Mouse (Mus musculus) liver, adult 2 months (tissue): ENCODE results near the gene Pias1. TPM values are rescaled to one million over a fixed set of nuclear protein-coding genes. Genes with fewer than 3 reads are reported as not detected.

Experiments used
- DNase-seq: peaks from one replicate; pipeline ENCODE4 v3.0.0-alpha.2; 2011; ENCODE audit warnings: low read depth, low spot score; ENCODE audit errors: extremely low read depth
- H3K27ac ChIP-seq: fragments of 200-500 bp; replicated peaks from 2 replicates; pipeline ENCODE4 v1.5.1; 2012; ENCODE audit warnings: low read depth, mild to moderate bottlenecking, control low read depth, inconsistent platforms, low read length; ENCODE audit not compliant: insufficient read depth
- H3K27me3 ChIP-seq: fragments of 200-500 bp; 2 replicates; pipeline ENCODE4 v1.6.1; 2012; ENCODE audit warnings: mild to moderate bottlenecking, moderate library complexity, low read length, inconsistent platforms; ENCODE audit not compliant: control insufficient read depth, insufficient read depth
- H3K36me3 ChIP-seq: fragments of 200-500 bp; 2 replicates; pipeline ENCODE4 v1.6.1; 2012; ENCODE audit warnings: low read length, inconsistent platforms; ENCODE audit not compliant: control insufficient read depth, insufficient read depth
- H3K4me1 ChIP-seq: fragments of 200-500 bp; 2 replicates; pipeline ENCODE4 v1.6.1; 2011; ENCODE audit warnings: low read length; ENCODE audit not compliant: control insufficient read depth, insufficient read depth
- H3K4me3 ChIP-seq: fragments of 200-500 bp; 2 replicates; pipeline ENCODE4 v1.5.1; 2011; ENCODE audit warnings: low read depth, mild to moderate bottlenecking, control low read depth, low read length, moderate library complexity; ENCODE audit not compliant: insufficient read depth
- H3K79me2 ChIP-seq: fragments of 200-500 bp; 2 replicates; pipeline ENCODE4 v1.6.1; 2012; ENCODE audit warnings: inconsistent platforms, mild to moderate bottlenecking, low read length, moderate library complexity; ENCODE audit not compliant: control insufficient read depth, insufficient read depth
- H3K9ac ChIP-seq: fragments of 200-500 bp; 2 replicates; pipeline ENCODE4 v1.6.1; 2012; ENCODE audit warnings: low read depth, mild to moderate bottlenecking, control low read depth, inconsistent platforms, low read length
- CTCF ChIP-seq: fragments of 200-500 bp; IDR thresholded peaks from 2 replicates; pipeline ENCODE4 v1.5.1; 2011; ENCODE audit warnings: low read depth, low read length, control low read depth
- POLR2A ChIP-seq: fragments of 200-500 bp; IDR thresholded peaks from 2 replicates; pipeline ENCODE4 v1.6.1; 2011; ENCODE audit warnings: low read length, control low read depth; ENCODE audit not compliant: insufficient read depth; ENCODE audit errors: extremely low read depth
- WGBS: fragments of 180-500 bp; shearing (Covaris S2); methylation state at CpG from one replicate; pipeline ENCODE4 v1.1.7; 2018; 5-methylcytosine and 5-hydroxymethylcytosine counted together
- polyA plus RNA-seq: library from polyadenylated mRNA; depleted of rRNA; stranded (reverse); fragments of >200 nt; gene quantifications from 2 replicates; pipeline ENCODE4 v1.2.3, GENCODE M21; 2012
- total RNA-seq: library from RNA; depleted of rRNA; stranded (reverse); fragments of >200 nt; gene quantifications from 2 replicates; pipeline ENCODE4 v1.2.3, GENCODE M21; 2014

The Pias1 gene
- total and polyA plus RNA-seq, 2 experiments, result 7.9 to 12.3 TPM

GRCm38 (mm10) chr9:62980162-62980776 lies 7.5 kb downstream of the Pias1 start:
- no peak for DNase-seq
- Histone ChIP-seq H3K9ac (peak overlapping the region; percentile 95), H3K36me3 (no peaks in the 10 kb centered on the region), H3K27ac (peak overlapping the region; percentile 85), H3K27me3 (no peaks in the 10 kb centered on the region), H3K4me1 (peaks cover 11% of the 10 kb centered on the region), H3K79me2 (peaks cover 23% of the 10 kb centered on the region), H3K4me3 (peak overlapping the region; percentile 92)
- WGBS, result under 1% methylated on average over 20 of the region's 63 CpGs
- TF ChIP-seq POLR2A (no peak), CTCF (no peak)

GRCm38 (mm10) chr9:62979461-62980161 lies 8.1 kb downstream of the Pias1 start:
- peaks cover 11% of the 10 kb centered on the region for H3K4me1 ChIP-seq
- no peak for DNase-seq
- no peak for TF ChIP-seq POLR2A
- no peak for TF ChIP-seq CTCF
- H3K27ac ChIP-seq, result no peak overlapping the region
- peak overlapping the region; percentile 95 for H3K9ac ChIP-seq
- peak overlapping the region; percentile 92 for H3K4me3 ChIP-seq
- H3K36me3 ChIP-seq, result no peaks in the 10 kb centered on the region
- 4% methylated on average over 17 of the region's 17 CpGs for WGBS
- peaks cover 27% of the 10 kb centered on the region for H3K79me2 ChIP-seq
- H3K27me3 ChIP-seq, result no peaks in the 10 kb centered on the region

- Histone ChIP-seq H3K4me1 (peaks cover 15% of the 10 kb centered on the region), H3K36me3 (no peaks in the 10 kb centered on the region), H3K27me3 (no peaks in the 10 kb centered on the region), H3K9ac (no peak overlapping the region), H3K4me3 (no peak overlapping the region), H3K79me2 (peaks cover 36% of the 10 kb centered on the region), H3K27ac (no peak overlapping the region)
- no peak for DNase-seq
- WGBS, result 64% methylated on average over 4 of the region's 4 CpGs
- TF ChIP-seq POLR2A (no peak), CTCF (no peak)
Observed at GRCm38 (mm10) chr9:62977152-62977551, 10.6 kb downstream of the Pias1 start.

GRCm38 (mm10) chr9:62975830-62976229 lies 11.9 kb downstream of the Pias1 start:
- Histone ChIP-seq H3K27me3 (no peaks in the 10 kb centered on the region), H3K79me2 (peaks cover 46% of the 10 kb centered on the region), H3K4me3 (no peak overlapping the region), H3K4me1 (peaks cover 19% of the 10 kb centered on the region), H3K36me3 (no peaks in the 10 kb centered on the region), H3K27ac (no peak overlapping the region), H3K9ac (no peak overlapping the region)
- WGBS, result 33% methylated on average over 2 of the region's 2 CpGs
- DNase-seq, result peak; percentile 43
- TF ChIP-seq POLR2A (no peak), CTCF (no peak)

GRCm38 (mm10) chr9:62974439-62974838 lies 13.3 kb downstream of the Pias1 start:
- Histone ChIP-seq H3K36me3 (no peaks in the 10 kb centered on the region), H3K79me2 (peaks cover 40% of the 10 kb centered on the region; the same call in 1 of the 2 replicates), H3K27ac (no peak overlapping the region), H3K4me3 (no peak overlapping the region), H3K27me3 (no peaks in the 10 kb centered on the region), H3K4me1 (peaks cover 19% of the 10 kb centered on the region), H3K9ac (no peak overlapping the region)
- TF ChIP-seq POLR2A (no peak), CTCF (peak; percentile 33)
- WGBS, result 99% methylated on average over 2 of the region's 2 CpGs
- DNase-seq, result no peak
